Comparison of ENCODE assay signal across 9 mouse cellular contexts in genomic region chr3:97159986-97160385, GRCm38 (mm10). TPM values are rescaled to one million over a fixed set of nuclear protein-coding genes. Genes with fewer than 3 reads are reported as not detected.
A peak's percentile ranks its signal among the peaks of the same experiment; 100 is the strongest.
DNase-seq lines count a peak whose midpoint lies in the region; ATAC-seq and TF ChIP-seq lines count a peak whose summit lies in the region.
"Had no signal": no experiment of that assay in that cellular context is flagged by ENCODE, and none has a peak within 500 bp of the region (broad histone marks: within the 10 kb centered on the region; RNA-seq: fewer than 3 reads in every experiment).

No protein-coding gene starts in this region.

- no peak overlapping the region for H3K27ac ChIP-seq in heart, embryonic 12.5 days (ENCODE audit: poor library complexity, severe bottlenecking)
- H3K27ac ChIP-seq in neural tube, embryonic 12.5 days = no peak overlapping the region
- H3K27ac ChIP-seq in limb, embryonic 14.5 days (replicated peaks; ENCODE audit: low read depth, low read length) = no peak overlapping the region
- no peak overlapping the region for H3K27ac ChIP-seq in stomach, postnatal 0 days (replicated peaks)

- H3K9me3 ChIP-seq in heart, embryonic 12.5 days (replicated peaks) = no peaks in the 10 kb centered on the region
- H3K9me3 ChIP-seq in neural tube, embryonic 12.5 days = no peaks in the 10 kb centered on the region
- H3K9me3 ChIP-seq in limb, embryonic 14.5 days (ENCODE audit: control insufficient read depth, low read length) = no peaks in the 10 kb centered on the region
- no peaks in the 10 kb centered on the region for H3K9me3 ChIP-seq in stomach, postnatal 0 days (ENCODE audit: control insufficient read depth, low read length)

- no peak overlapping the region for H3K9ac ChIP-seq in heart, embryonic 12.5 days
- no peak overlapping the region for H3K9ac ChIP-seq in neural tube, embryonic 12.5 days
- no peak overlapping the region for H3K9ac ChIP-seq in limb, embryonic 14.5 days (ENCODE audit: low read depth, low read length, severe bottlenecking)
- H3K9ac ChIP-seq in stomach, postnatal 0 days (ENCODE audit: low read length) = no peak overlapping the region

- ATAC-seq in heart, embryonic 12.5 days (ENCODE audit: insufficient number of reproducible peaks, low FRiP score) = no peak
- ATAC-seq in neural tube, embryonic 12.5 days (ENCODE audit: low FRiP score, low read depth) = no peak
- ATAC-seq in limb, embryonic 14.5 days (ENCODE audit: low FRiP score, low read depth) = no peak
- no peak for ATAC-seq in stomach, postnatal 0 days (ENCODE audit: low FRiP score, low TSS enrichment)

- 79% methylated on average over 2 of the region's 2 CpGs for WGBS in heart, embryonic 12.5 days
- WGBS in neural tube, embryonic 12.5 days = 83% methylated on average over 2 of the region's 2 CpGs
- 71% methylated on average over 2 of the region's 2 CpGs for WGBS in limb, embryonic 14.5 days
- 70% methylated on average over 2 of the region's 2 CpGs for WGBS in stomach, postnatal 0 days

- peaks cover 21% of the 10 kb centered on the region; the same call in 1 of the 2 replicates for H3K4me1 ChIP-seq in heart, embryonic 12.5 days (replicated peaks)
- H3K4me1 ChIP-seq in neural tube, embryonic 12.5 days = peaks cover 15% of the 10 kb centered on the region
- peaks cover 12% of the 10 kb centered on the region for H3K4me1 ChIP-seq in limb, embryonic 14.5 days (ENCODE audit: control insufficient read depth, insufficient read depth, low read length)
- no peaks in the 10 kb centered on the region for H3K4me1 ChIP-seq in stomach, postnatal 0 days (replicated peaks; ENCODE audit: control insufficient read depth, insufficient read depth)

- TF ChIP-seq CTCF in stomach, postnatal 0 days (IDR thresholded peaks at IDR 0.05; ENCODE audit: low read depth) = no peak

- no peak for TF ChIP-seq POLR2A in limb, embryonic 14.5 days (IDR thresholded peaks at IDR 0.05; ENCODE audit: borderline replicate concordance, extremely low read depth, insufficient read depth, insufficient read length)

- H3K4me2 ChIP-seq in heart, embryonic 12.5 days = peak overlapping the region; percentile 73
- H3K4me2 ChIP-seq in neural tube, embryonic 12.5 days (replicated peaks) = peak overlapping the region; percentile 86
- peak overlapping the region; percentile 81; the same call in 1 of the 2 replicates for H3K4me2 ChIP-seq in limb, embryonic 14.5 days (replicated peaks; ENCODE audit: low read depth, low read length, severe bottlenecking)
- peak overlapping the region; percentile 89 for H3K4me2 ChIP-seq in stomach, postnatal 0 days (replicated peaks; ENCODE audit: low read depth)

- peak overlapping the region; percentile 83 for H3K4me3 ChIP-seq in heart, embryonic 12.5 days
- H3K4me3 ChIP-seq in neural tube, embryonic 12.5 days = no peak overlapping the region
- no peak overlapping the region for H3K4me3 ChIP-seq in limb, embryonic 14.5 days (replicated peaks; ENCODE audit: low read length)
- H3K4me3 ChIP-seq in stomach, postnatal 0 days (ENCODE audit: low read depth, low read length) = 0 out of 2 replicates have a peak overlapping the region, but pooled peaks have one; percentile 73

- no peak for DNase-seq in heart, adult 9 months (ENCODE audit: low spot score in 2 of 2)
- DNase-seq in neural tube, embryonic 10.5 days (ENCODE audit: extremely low spot score, low spot score) = no peak
- no peak for DNase-seq in limb, embryonic 14.5 days (ENCODE audit: low spot score)
- no peak for DNase-seq in stomach, postnatal 0 days (ENCODE audit: low spot score)
- DNase-seq in cerebellum, postnatal 14 days = no peak
- no peak for DNase-seq in adrenal gland, postnatal 14 days
- DNase-seq: gastrocnemius, postnatal 25 days had no signal

- H3K27me3 ChIP-seq in heart, embryonic 12.5 days (replicated peaks) = no peaks in the 10 kb centered on the region
- no peaks in the 10 kb centered on the region for H3K27me3 ChIP-seq in neural tube, embryonic 12.5 days (replicated peaks)
- no peaks in the 10 kb centered on the region for H3K27me3 ChIP-seq in limb, embryonic 14.5 days (ENCODE audit: control insufficient read depth, insufficient read depth, low read length)
- H3K27me3 ChIP-seq in stomach, postnatal 0 days (ENCODE audit: control insufficient read depth, insufficient read depth, low read length) = no peaks in the 10 kb centered on the region

- no peaks in the 10 kb centered on the region for H3K36me3 ChIP-seq in heart, embryonic 12.5 days
- no peaks in the 10 kb centered on the region for H3K36me3 ChIP-seq in neural tube, embryonic 12.5 days
- H3K36me3 ChIP-seq in limb, embryonic 14.5 days (ENCODE audit: control insufficient read depth, insufficient read depth, low read length) = no peaks in the 10 kb centered on the region
- H3K36me3 ChIP-seq in stomach, postnatal 0 days (ENCODE audit: control insufficient read depth, insufficient read depth, low read length) = no peaks in the 10 kb centered on the region

- TF ChIP-seq EP300 in stomach, postnatal 0 days (optimal IDR thresholded peaks at IDR 0.05) = no peak

RNA-seq across cellular contexts. Expression of gene Acp6, which starts 1.4 kb away (rescaled TPM):
- polyA plus RNA-seq in heart, embryonic 12.5 days (2016; fragmentation: Nextera tagmentation; extraction: Ambion mirVana) = 60.5 and 61.7 TPM in 2 replicates
- polyA plus RNA-seq in neural tube, embryonic 12.5 days (2016; fragmentation: Nextera tagmentation; extraction: Ambion mirVana) = 18.0 and 24.9 TPM in 2 replicates
- 43.3 and 44.5 TPM in 2 replicates for polyA plus RNA-seq in limb, embryonic 14.5 days (2012; rRNA removed)
- polyA plus RNA-seq in limb, embryonic 14.5 days (2014; fragmentation: Nextera tagmentation; extraction: Ambion mirVana) = 38.8 and 39.5 TPM in 2 replicates
- polyA plus RNA-seq in stomach, postnatal 0 days (2015; fragmentation: Nextera tagmentation; extraction: Ambion mirVana) = 25.1 and 28.7 TPM in 2 replicates
- total RNA-seq in adrenal gland, postnatal 14 days (2021) = 40.0 and 42.3 TPM in 2 replicates

Comparison
In these comparisons a context has a peak if more than half of its experiments do, and no peak if none do; other contexts are left out.
1. H3K4me3 ChIP-seq: peak in heart, embryonic 12.5 days (single experiment) and stomach, postnatal 0 days (single experiment); none in neural tube, embryonic 12.5 days (single experiment) and limb, embryonic 14.5 days (single experiment).
2. Peak in every context shown above with its lines, with median percentiles within 50 percentile points of each other: H3K4me2 ChIP-seq.